Mouse (Mus musculus) kidney, embryonic 15.5 days (tissue): ENCODE results near the gene Hoxd3. TPM values are rescaled to one million over a fixed set of nuclear protein-coding genes. Genes with fewer than 3 reads are reported as not detected.

Source experiments
- ATAC-seq: fragments of 200-750 bp; cut with Nextera tagmentation; replicated peaks from 2 replicates; pipeline ENCODE4 v1.8.0; 2017; ENCODE audit warnings: moderate TSS enrichment; ENCODE audit not compliant: low FRiP score
- H3K27ac ChIP-seq: fragments of 300-500 bp; sonication (generic); 2 replicates; pipeline ENCODE4 v1.5.1; 2015; ENCODE audit warnings: mild to moderate bottlenecking, inconsistent platforms
- H3K27me3 ChIP-seq: fragments of 300-500 bp; sonication (generic); 2 replicates; pipeline ENCODE4 v1.6.1; 2015; ENCODE audit warnings: inconsistent platforms
- H3K36me3 ChIP-seq: fragments of 300-500 bp; sonication (generic); 2 replicates; pipeline ENCODE4 v1.6.1; 2015; ENCODE audit warnings: inconsistent platforms
- H3K4me1 ChIP-seq: fragments of 300-500 bp; sonication (generic); 2 replicates; pipeline ENCODE4 v1.6.1; 2015; ENCODE audit warnings: inconsistent platforms
- H3K4me2 ChIP-seq: fragments of 300-500 bp; sonication (generic); 2 replicates; pipeline ENCODE4 v1.6.1; 2015; ENCODE audit warnings: moderate library complexity, mild to moderate bottlenecking, inconsistent platforms
- H3K4me3 ChIP-seq: fragments of 300-500 bp; sonication (generic); replicated peaks from 2 replicates; pipeline ENCODE4 v1.5.1; 2015; ENCODE audit warnings: mild to moderate bottlenecking, inconsistent platforms
- H3K9ac ChIP-seq: fragments of 300-500 bp; sonication (generic); 2 replicates; pipeline ENCODE4 v1.6.1; 2015; ENCODE audit warnings: mild to moderate bottlenecking, inconsistent platforms
- H3K9me3 ChIP-seq: fragments of 300-500 bp; sonication (generic); replicated peaks from 2 replicates; pipeline ENCODE4 v1.6.1; 2016; ENCODE audit warnings: inconsistent platforms
- WGBS: fragments of 180-500 bp; shearing (Covaris S2); methylation state at CpG from one replicate; pipeline ENCODE4 v1.1.7; 2015; ENCODE audit warnings: mixed read lengths; 5-methylcytosine and 5-hydroxymethylcytosine counted together
- polyA plus RNA-seq: library from polyadenylated mRNA; unstranded; fragments of >200 nt; fragmentation: Nextera tagmentation; extraction: Ambion mirVana; gene quantifications from 2 replicates; pipeline ENCODE4 v1.2.1, GENCODE M21; 2015

Gene Hoxd3
- polyA plus RNA-seq, 1 experiment from 2014 or later = 15.2 TPM

DNA sequence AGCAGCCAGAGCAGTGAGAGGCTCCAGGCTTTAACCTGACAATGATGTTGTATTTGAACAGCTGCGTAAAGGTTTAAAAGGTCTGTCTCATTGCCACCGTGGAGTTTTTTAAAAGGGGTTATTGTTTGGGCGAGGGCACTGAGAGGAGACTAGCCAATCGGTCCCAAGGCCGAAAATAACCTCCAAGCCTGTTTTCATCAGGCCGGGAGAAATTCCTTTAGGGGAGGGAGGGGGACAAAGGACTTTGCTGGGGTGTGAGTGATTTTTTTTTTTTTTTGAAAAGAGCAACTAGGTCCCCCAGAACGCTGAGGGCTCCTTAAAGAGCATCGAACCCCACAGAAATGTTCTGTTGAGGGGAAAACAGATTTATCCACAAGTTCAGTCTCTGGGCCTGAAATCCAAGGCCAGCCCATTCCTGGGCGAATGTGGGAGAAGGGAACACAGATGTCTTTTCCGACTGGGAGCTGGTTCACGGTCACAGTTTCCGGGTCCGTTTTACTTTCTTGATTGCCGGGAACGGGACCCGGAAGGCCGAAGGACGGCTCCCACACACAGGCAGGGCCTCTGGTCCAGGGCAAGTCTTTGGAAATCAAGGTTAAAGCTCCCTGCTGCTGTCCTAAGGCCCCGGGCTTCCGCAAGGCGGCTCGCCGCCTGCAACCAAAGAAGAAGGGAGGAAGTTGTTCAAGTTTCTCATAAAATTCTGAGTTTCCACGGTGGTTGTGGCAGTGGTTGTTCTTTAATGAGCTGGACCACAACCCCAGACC is 22.0 kb upstream of the Hoxd3 start:
- Histone ChIP-seq H3K9ac (peak overlapping the region; percentile 73), H3K4me2 (peak overlapping the region; percentile 80), H3K4me1 (peaks cover 34% of the 10 kb centered on the region), H3K27ac (peak overlapping the region; percentile 86), H3K27me3 (peaks cover 23% of the 10 kb centered on the region), H3K36me3 (no peaks in the 10 kb centered on the region), H3K4me3 (peak overlapping the region; percentile 55), H3K9me3 (no peaks in the 10 kb centered on the region)
- no peak for ATAC-seq
- 2% methylated on average over 24 of the region's 24 CpGs for WGBS

DNA sequence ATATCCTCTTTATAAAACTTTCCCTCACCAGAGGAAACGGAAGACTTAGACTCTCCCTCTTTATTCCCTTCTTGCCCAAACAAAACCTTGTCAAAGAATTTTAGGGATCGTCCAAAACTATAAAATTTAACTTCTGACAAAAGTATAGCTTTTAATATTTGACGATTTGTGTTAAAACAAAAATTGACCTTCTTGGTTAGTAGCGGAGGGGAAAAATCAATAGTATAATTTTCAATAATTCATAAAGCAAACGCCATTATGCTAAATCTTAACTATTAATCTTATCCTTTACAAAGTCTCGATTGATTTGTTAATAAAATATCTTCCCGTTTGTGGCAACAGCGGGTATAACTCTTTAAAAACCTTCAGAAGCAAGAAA is 21.4 kb upstream of the Hoxd3 start:
- no peak for ATAC-seq
- Histone ChIP-seq H3K27me3 (peaks cover 22% of the 10 kb centered on the region), H3K36me3 (no peaks in the 10 kb centered on the region), H3K4me3 (peak overlapping the region; percentile 70), H3K9ac (peak overlapping the region; percentile 74), H3K9me3 (no peaks in the 10 kb centered on the region), H3K4me2 (peak overlapping the region; percentile 80), H3K27ac (peak overlapping the region; percentile 86), H3K4me1 (peaks cover 39% of the 10 kb centered on the region)
- 5% methylated on average over 8 of the region's 8 CpGs for WGBS

DNA sequence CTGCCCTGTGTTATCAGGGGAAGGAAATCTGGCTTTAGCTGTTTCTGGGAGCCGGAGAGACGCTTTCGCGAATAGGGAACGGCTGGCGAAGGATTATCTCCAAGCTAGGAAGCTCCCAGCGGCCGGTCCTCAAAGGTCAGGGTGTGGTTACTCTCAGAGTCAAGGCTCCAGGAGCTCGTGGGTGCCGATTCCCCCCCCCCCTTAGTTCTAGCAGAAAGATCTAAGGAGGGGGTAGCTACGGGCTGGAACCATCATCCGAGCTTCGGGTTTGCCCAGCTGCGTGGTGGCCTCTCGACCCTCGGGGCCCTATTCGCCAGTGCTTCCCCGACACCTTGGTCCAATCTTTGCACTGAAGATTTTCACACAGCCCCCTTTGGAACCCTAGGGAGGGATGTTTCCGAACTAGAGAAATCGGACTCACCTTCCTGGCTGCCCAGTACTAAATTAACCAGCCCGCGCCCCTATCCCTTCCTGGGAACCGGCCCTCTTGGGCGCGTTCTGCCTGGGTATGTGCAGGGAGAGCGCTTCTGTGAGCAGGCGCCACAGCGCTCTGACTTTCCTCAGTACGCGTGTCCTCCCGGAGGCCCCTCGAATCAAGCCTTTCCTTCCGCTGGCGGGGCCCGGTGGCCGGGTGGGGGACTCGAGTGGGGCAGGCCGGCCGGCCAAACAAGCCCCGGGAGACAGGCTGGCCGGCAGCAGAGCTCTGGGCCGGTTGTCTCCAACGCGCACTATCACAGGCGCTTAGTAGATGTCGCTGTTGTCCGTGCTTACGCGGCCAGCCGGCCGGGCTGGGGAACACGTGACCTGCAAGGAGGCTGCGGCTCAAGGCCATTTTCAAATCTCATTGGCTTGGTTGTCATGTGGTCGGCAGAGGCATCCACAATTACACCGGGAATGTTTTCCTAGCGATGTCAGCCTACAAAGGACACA is 20.4 kb upstream of the Hoxd3 start, which contains the start of gene Hoxd10:
Hoxd10 (plus strand) TSS at position 903 of the 930 bp plus-strand sequence.
- Histone ChIP-seq H3K27ac (peak within 1 kb of the TSS; percentile 95), H3K4me3 (peak within 1 kb of the TSS; percentile 70), H3K27me3 (peaks cover 22% of the 10 kb centered on the region; the same call in 1 of the 2 replicates), H3K36me3 (no peaks in the 10 kb centered on the region), H3K4me2 (peak within 1 kb of the TSS; percentile 80), H3K9me3 (no peaks in the 10 kb centered on the region), H3K9ac (peak within 1 kb of the TSS; percentile 74), H3K4me1 (peaks cover 49% of the 10 kb centered on the region)
- peak; percentile 93 for ATAC-seq
- WGBS = under 1% methylated on average over 56 of the region's 56 CpGs

DNA sequence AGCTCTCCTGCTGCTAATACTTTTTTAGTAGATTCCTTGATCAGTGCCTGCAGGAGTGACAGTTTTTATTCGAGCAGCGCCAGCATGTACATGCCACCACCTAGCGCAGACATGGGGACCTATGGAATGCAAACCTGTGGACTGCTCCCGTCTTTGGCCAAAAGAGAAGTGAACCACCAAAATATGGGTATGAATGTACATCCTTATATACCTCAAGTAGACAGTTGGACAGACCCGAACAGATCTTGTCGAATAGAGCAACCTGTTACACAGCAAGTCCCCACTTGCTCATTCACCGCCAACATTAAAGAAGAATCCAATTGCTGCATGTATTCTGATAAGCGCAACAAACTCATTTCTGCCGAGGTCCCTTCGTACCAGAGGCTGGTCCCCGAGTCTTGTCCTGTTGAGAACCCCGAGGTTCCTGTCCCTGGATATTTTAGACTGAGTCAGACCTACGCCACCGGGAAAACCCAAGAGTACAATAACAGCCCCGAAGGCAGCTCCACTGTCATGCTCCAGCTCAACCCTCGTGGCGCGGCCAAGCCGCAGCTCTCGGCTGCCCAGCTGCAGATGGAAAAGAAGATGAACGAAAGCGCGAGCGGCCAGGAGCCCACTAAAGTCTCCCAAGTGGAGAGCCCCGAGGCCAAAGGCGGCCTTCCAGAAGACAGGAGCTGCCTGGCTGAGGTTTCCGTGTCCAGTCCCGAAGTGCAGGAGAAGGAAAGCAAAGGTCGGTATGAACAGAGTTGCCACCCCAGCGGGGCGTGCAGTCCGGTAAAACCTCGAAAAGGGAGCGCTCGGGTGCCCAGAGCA is 19.5 kb upstream of the Hoxd3 start:
- H3K27me3 ChIP-seq = peaks cover 20% of the 10 kb centered on the region; the same call in 1 of the 2 replicates
- H3K4me2 ChIP-seq = peak overlapping the region; percentile 80
- ATAC-seq = peak; percentile 16; the same call in 1 of the 2 replicates
- no peaks in the 10 kb centered on the region for H3K9me3 ChIP-seq
- peak overlapping the region; percentile 70 for H3K4me3 ChIP-seq
- H3K9ac ChIP-seq = peak overlapping the region; percentile 74
- 2% methylated on average over 35 of the region's 35 CpGs for WGBS
- H3K4me1 ChIP-seq = peaks cover 57% of the 10 kb centered on the region
- no peaks in the 10 kb centered on the region for H3K36me3 ChIP-seq
- H3K27ac ChIP-seq = peak overlapping the region; percentile 95

DNA sequence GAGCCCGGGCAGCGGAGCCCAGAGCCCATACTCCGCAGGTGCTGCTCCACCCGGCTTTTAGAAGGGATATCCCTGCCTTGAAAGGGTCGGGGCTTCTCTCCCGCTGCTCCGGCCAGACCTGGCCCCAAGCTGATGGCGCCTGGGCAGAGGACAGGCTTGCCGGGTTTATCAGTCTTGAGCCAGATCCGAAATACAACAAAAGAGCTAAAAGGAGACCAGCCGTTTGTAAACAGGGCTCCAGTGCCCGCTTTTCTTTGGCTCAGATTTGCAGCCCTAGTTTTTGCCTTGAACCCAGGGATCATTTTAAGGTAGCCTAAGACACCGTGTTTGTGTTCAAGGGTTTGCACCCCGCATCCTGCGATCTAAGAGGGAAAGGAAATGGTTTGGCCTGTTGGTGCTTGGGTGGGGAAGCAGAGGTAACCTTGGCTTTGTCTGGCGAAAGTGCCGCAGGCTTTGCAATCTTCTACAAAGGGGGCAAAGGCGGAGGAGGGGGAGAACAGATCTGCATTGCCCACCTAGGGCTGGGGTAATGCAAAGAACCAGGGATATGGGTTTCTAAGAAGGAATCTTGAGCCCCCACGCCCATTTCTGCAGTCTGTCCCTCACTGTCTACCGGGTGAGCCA is 18.8 kb upstream of the Hoxd3 start:
- H3K4me3 ChIP-seq = peak overlapping the region; percentile 70

DNA sequence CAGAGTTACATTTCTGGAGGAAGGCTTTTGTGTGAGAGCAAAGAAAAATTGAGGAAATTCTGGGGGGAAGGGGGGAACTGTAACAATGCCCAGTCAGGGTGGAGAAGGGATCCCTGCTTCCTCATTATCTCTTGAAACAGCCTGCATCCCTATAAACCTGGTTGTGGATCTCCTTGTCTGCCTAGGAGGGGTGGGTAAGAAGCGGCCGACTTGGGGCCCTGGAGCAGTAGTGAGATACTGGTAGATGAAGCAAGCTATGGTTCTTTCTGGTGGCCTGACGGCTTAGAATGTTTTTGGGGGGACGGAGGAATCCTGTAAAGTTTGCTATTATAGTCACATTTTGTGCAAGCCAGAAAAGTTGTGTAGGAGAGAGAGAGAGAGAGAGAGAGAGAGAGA is 18.3 kb upstream of the Hoxd3 start:
- no peaks in the 10 kb centered on the region for H3K36me3 ChIP-seq
- H3K27ac ChIP-seq = peak overlapping the region; percentile 95
- no peaks in the 10 kb centered on the region for H3K9me3 ChIP-seq
- no peak for ATAC-seq
- peak overlapping the region; percentile 70 for H3K4me3 ChIP-seq
- peak overlapping the region; percentile 74 for H3K9ac ChIP-seq
- peaks cover 56% of the 10 kb centered on the region for H3K4me1 ChIP-seq
- H3K4me2 ChIP-seq = peak overlapping the region; percentile 80
- 16% methylated on average over 4 of the region's 4 CpGs for WGBS
- H3K27me3 ChIP-seq = peaks cover 14% of the 10 kb centered on the region; the same call in 1 of the 2 replicates

More for the DNA sequence above, 18.8 kb upstream of the Hoxd3 start:
- peaks cover 54% of the 10 kb centered on the region for H3K4me1 ChIP-seq
- WGBS = 4% methylated on average over 20 of the region's 20 CpGs
- ATAC-seq = no peak
- peaks cover 16% of the 10 kb centered on the region; the same call in 1 of the 2 replicates for H3K27me3 ChIP-seq
- peak overlapping the region; percentile 95 for H3K27ac ChIP-seq
- peak overlapping the region; percentile 80 for H3K4me2 ChIP-seq
- no peaks in the 10 kb centered on the region for H3K9me3 ChIP-seq
- peak overlapping the region; percentile 74 for H3K9ac ChIP-seq
- no peaks in the 10 kb centered on the region for H3K36me3 ChIP-seq

DNA sequence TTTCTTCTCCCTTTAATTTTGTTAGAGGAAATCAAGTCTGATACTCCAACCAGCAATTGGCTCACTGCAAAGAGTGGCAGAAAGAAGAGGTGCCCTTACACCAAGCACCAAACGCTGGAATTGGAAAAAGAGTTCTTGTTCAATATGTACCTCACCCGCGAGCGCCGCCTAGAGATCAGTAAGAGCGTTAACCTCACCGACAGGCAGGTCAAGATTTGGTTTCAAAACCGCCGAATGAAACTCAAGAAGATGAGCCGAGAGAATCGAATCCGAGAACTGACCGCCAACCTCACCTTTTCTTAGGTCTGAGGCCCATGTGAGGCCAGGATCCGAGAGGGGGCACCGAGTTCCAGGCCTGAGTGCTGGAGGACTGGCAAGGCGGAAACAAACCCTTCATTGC is 17.7 kb upstream of the Hoxd3 start:
- peaks cover 58% of the 10 kb centered on the region for H3K4me1 ChIP-seq
- H3K27ac ChIP-seq = peak overlapping the region; percentile 95
- H3K9ac ChIP-seq = peak overlapping the region; percentile 74
- no peaks in the 10 kb centered on the region for H3K9me3 ChIP-seq
- H3K27me3 ChIP-seq = peaks cover 14% of the 10 kb centered on the region; the same call in 1 of the 2 replicates
- no peak for ATAC-seq
- peak overlapping the region; percentile 70 for H3K4me3 ChIP-seq
- H3K36me3 ChIP-seq = no peaks in the 10 kb centered on the region
- 8% methylated on average over 16 of the region's 16 CpGs for WGBS
- H3K4me2 ChIP-seq = peak overlapping the region; percentile 80

DNA sequence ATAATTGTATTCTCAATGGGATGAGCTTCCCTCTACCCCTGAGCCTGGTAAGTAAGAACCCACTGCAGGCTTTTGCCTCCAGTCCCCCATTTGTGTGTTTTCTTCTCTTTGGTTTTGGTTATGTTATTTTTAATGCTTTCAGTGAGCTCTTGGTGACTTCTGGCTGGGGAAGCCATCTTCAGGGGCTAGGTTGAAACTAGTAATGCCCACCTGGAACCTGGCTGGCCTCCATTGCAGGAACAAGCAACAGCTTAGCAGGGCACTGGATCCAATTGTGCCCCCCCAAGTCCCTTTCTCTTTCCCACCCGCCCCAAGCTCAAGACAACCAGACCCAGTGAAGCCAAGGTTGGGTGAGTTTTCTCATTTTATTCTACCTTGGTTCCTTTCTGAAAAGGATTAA is 16.3 kb upstream of the Hoxd3 start:
- Histone ChIP-seq H3K9ac (peak overlapping the region; percentile 31; the same call in 1 of the 2 replicates), H3K4me2 (peak overlapping the region; percentile 80)

DNA sequence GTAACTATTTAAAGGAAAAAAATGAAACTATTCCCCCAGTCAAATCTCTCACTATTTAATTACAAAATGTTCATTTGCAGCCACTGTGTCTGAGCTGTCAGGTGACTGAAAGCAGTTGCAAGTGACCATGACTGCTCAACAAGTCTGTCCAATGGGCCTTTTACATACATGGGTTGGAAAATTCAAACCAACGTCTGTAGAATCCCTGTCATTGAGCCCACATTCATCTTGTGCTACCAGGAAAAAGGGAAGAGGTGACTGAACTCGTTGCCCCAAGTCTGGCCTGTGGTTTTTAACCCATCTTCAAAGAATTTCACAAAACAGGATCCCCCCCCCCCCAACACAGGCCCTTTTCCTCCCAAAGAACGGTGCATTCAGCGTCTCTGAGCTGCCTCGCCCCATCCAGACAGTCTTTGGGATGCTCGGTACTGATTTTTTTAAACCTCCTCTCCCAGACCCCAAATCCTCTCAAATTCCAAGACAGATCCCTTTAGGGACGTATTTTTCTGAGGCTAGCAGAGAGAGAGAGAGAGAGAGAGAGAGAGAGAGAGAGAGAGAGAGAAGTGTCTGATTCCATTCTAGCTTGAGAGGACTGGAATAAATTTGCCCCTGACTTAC is 15.8 kb upstream of the Hoxd3 start:
- 30% methylated on average over 7 of the region's 7 CpGs for WGBS
- H3K27ac ChIP-seq = peak overlapping the region; percentile 96
- peaks cover 74% of the 10 kb centered on the region for H3K4me1 ChIP-seq
- peak overlapping the region; percentile 80 for H3K4me2 ChIP-seq
- H3K9me3 ChIP-seq = no peaks in the 10 kb centered on the region
- H3K9ac ChIP-seq = peak overlapping the region; percentile 48
- peak overlapping the region; percentile 70 for H3K4me3 ChIP-seq
- H3K27me3 ChIP-seq = peaks cover 20% of the 10 kb centered on the region; the same call in 1 of the 2 replicates
- no peak for ATAC-seq
- no peaks in the 10 kb centered on the region for H3K36me3 ChIP-seq

More for the DNA sequence above, 16.3 kb upstream of the Hoxd3 start:
- WGBS = 31% methylated on average over 1 of the region's 1 CpGs
- Histone ChIP-seq H3K4me3 (peak overlapping the region; percentile 70), H3K36me3 (no peaks in the 10 kb centered on the region), H3K27me3 (peaks cover 17% of the 10 kb centered on the region; the same call in 1 of the 2 replicates), H3K4me1 (peaks cover 70% of the 10 kb centered on the region), H3K27ac (peak overlapping the region; percentile 96), H3K9me3 (no peaks in the 10 kb centered on the region)
- ATAC-seq = no peak

DNA sequence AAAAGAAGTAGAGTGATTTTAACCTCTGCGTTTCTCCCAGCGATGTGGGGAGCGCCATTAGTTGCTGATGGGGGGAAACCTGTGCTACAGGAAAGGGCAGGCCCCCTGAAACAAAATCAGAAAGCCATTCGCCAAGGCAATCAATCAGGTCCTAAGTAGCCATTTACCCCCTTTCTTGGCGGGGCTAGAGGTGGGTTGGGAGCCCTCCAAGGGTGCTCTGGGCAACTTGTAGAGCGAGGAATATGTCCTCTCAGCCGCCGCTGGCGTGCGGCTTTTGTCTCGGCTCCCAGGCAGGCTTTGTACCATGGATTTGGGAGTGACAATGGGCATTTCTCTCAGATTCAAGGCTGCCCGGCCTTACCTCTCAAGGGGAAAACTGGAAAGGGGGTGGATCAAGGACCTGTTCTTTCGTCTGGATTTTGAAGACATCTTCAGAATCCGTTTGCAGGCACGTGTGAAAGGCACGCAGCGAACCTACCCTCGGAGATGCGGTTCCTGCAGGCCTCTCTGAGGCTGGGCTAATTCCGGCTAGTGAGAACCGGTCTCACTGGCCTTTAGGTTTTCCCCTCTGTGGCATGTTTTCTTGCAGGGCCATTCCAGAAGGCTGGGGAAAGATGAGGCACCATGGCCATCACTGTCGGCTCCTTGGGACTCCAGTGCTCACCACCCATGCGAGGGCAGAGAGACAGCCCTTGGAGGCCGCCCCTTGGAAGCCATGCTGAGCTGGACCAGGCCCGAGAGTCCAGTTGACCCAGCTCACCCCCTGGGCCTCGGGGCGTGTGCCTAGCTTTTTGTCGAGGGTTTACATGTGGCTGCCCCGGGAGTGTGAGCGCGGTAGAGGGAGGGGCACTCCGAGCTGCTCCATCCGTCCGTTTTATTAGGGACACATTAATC is 15.0 kb upstream of the Hoxd3 start:
- H3K4me3 ChIP-seq = peak overlapping the region; percentile 70
- peaks cover 20% of the 10 kb centered on the region; the same call in 1 of the 2 replicates for H3K27me3 ChIP-seq
- H3K9me3 ChIP-seq = no peaks in the 10 kb centered on the region
- peak overlapping the region; percentile 80 for H3K4me2 ChIP-seq
- WGBS = 11% methylated on average over 34 of the region's 34 CpGs
- peak; percentile 49 for ATAC-seq
- peak overlapping the region; percentile 48 for H3K9ac ChIP-seq
- peaks cover 72% of the 10 kb centered on the region for H3K4me1 ChIP-seq
- H3K36me3 ChIP-seq = no peaks in the 10 kb centered on the region
- peak overlapping the region; percentile 96 for H3K27ac ChIP-seq
